Mouse (Mus musculus): ENCODE measurements around the gene Atp6v0e. TPM values are rescaled to one million over a fixed set of nuclear protein-coding genes. Genes with fewer than 3 reads are reported as not detected.

The Atp6v0e gene
- polyA plus RNA-seq (2012; rRNA removed), result 86.4 and 87.2 TPM in 2 replicates

GRCm38 (mm10) chr17:26662978-26663683 is at the start of gene Atp6v0e:
Atp6v0e (plus strand) TSS chr17:26663231.
- peak within 1 kb of the TSS; percentile 57 for H3K4me3 ChIP-seq (ENCODE audit: insufficient read depth, low read length)
- TF ChIP-seq CTCF (IDR thresholded peaks at IDR 0.05; ENCODE audit: extremely low read depth, insufficient read depth, low read length) (peak; percentile 95), POLR2A (IDR thresholded peaks at IDR 0.05; ENCODE audit: extremely low read depth, insufficient read depth, low read length) (peak; percentile 93)
- H3K27ac ChIP-seq (ENCODE audit: insufficient read depth, low read length), result 0 out of 2 replicates have a peak within 1 kb of the TSS, but pooled peaks have one; percentile 25
- H3K4me1 ChIP-seq (ENCODE audit: control insufficient read depth, insufficient read depth, low read length), result peaks cover 3% of the 10 kb centered on the region; the same call in 1 of the 2 replicates

- H3K4me1 ChIP-seq (ENCODE audit: control insufficient read depth, insufficient read depth, low read length), result peaks cover 21% of the 10 kb centered on the region
- TF ChIP-seq CTCF (IDR thresholded peaks at IDR 0.05; ENCODE audit: extremely low read depth, insufficient read depth, low read length) (no peak), POLR2A (IDR thresholded peaks at IDR 0.05; ENCODE audit: extremely low read depth, insufficient read depth, low read length) (no peak)
- H3K27ac ChIP-seq (ENCODE audit: insufficient read depth, low read length), result 0 out of 2 replicates have a peak overlapping the region, but pooled peaks have one; percentile 33
- no peak overlapping the region for H3K4me3 ChIP-seq (ENCODE audit: insufficient read depth, low read length)
These were observed 48.7 kb upstream of the Atp6v0e start for GRCm38 (mm10) chr17:26614286-26614685.

- Histone ChIP-seq H3K4me3 (ENCODE audit: insufficient read depth, low read length) (no peak overlapping the region), H3K27ac (ENCODE audit: insufficient read depth, low read length) (0 out of 2 replicates have a peak overlapping the region, but pooled peaks have one; percentile 33), H3K4me1 (ENCODE audit: control insufficient read depth, insufficient read depth, low read length) (peaks cover 18% of the 10 kb centered on the region)
- TF ChIP-seq CTCF (IDR thresholded peaks at IDR 0.05; ENCODE audit: extremely low read depth, insufficient read depth, low read length), result no peak
- no peak for TF ChIP-seq POLR2A (IDR thresholded peaks at IDR 0.05; ENCODE audit: extremely low read depth, insufficient read depth, low read length)
These were observed 48.1 kb upstream of the Atp6v0e start for GRCm38 (mm10) chr17:26614708-26615486.

- TF ChIP-seq CTCF (IDR thresholded peaks at IDR 0.05; ENCODE audit: extremely low read depth, insufficient read depth, low read length) (no peak), POLR2A (IDR thresholded peaks at IDR 0.05; ENCODE audit: extremely low read depth, insufficient read depth, low read length) (no peak)
- H3K4me3 ChIP-seq (ENCODE audit: insufficient read depth, low read length), result no peak overlapping the region
- no peak overlapping the region for H3K27ac ChIP-seq (ENCODE audit: insufficient read depth, low read length)
- peaks cover 13% of the 10 kb centered on the region for H3K4me1 ChIP-seq (ENCODE audit: control insufficient read depth, insufficient read depth, low read length)
These were observed 46.3 kb upstream of the Atp6v0e start for GRCm38 (mm10) chr17:26616696-26617095.

GRCm38 (mm10) chr17:26618498-26618897 is 44.5 kb upstream of the Atp6v0e start:
- H3K27ac ChIP-seq (ENCODE audit: insufficient read depth, low read length), result no peak overlapping the region
- TF ChIP-seq POLR2A (IDR thresholded peaks at IDR 0.05; ENCODE audit: extremely low read depth, insufficient read depth, low read length) (no peak), CTCF (IDR thresholded peaks at IDR 0.05; ENCODE audit: extremely low read depth, insufficient read depth, low read length) (no peak)
- H3K4me3 ChIP-seq (ENCODE audit: insufficient read depth, low read length), result no peak overlapping the region
- H3K4me1 ChIP-seq (ENCODE audit: control insufficient read depth, insufficient read depth, low read length), result peaks cover 14% of the 10 kb centered on the region

- no peak overlapping the region for H3K27ac ChIP-seq (ENCODE audit: insufficient read depth, low read length)
- H3K4me3 ChIP-seq (ENCODE audit: insufficient read depth, low read length), result no peak overlapping the region
- peaks cover 9% of the 10 kb centered on the region for H3K4me1 ChIP-seq (ENCODE audit: control insufficient read depth, insufficient read depth, low read length)
- TF ChIP-seq CTCF (IDR thresholded peaks at IDR 0.05; ENCODE audit: extremely low read depth, insufficient read depth, low read length) (no peak), POLR2A (IDR thresholded peaks at IDR 0.05; ENCODE audit: extremely low read depth, insufficient read depth, low read length) (no peak)
These were observed 43.5 kb upstream of the Atp6v0e start for GRCm38 (mm10) chr17:26619577-26619976.

GRCm38 (mm10) chr17:26620292-26620691 is 42.7 kb upstream of the Atp6v0e start:
- no peak overlapping the region for H3K4me3 ChIP-seq (ENCODE audit: insufficient read depth, low read length)
- peaks cover 9% of the 10 kb centered on the region for H3K4me1 ChIP-seq (ENCODE audit: control insufficient read depth, insufficient read depth, low read length)
- TF ChIP-seq POLR2A (IDR thresholded peaks at IDR 0.05; ENCODE audit: extremely low read depth, insufficient read depth, low read length) (no peak), CTCF (IDR thresholded peaks at IDR 0.05; ENCODE audit: extremely low read depth, insufficient read depth, low read length) (0 out of 2 replicates have a peak, but pooled peaks have one; percentile 7)
- H3K27ac ChIP-seq (ENCODE audit: insufficient read depth, low read length), result peak overlapping the region; percentile 20; the same call in 1 of the 2 replicates

- Histone ChIP-seq H3K27ac (ENCODE audit: insufficient read depth, low read length) (peak overlapping the region; percentile 54), H3K4me1 (ENCODE audit: control insufficient read depth, insufficient read depth, low read length) (peaks cover 9% of the 10 kb centered on the region), H3K4me3 (ENCODE audit: insufficient read depth, low read length) (no peak overlapping the region)
- no peak for TF ChIP-seq CTCF (IDR thresholded peaks at IDR 0.05; ENCODE audit: extremely low read depth, insufficient read depth, low read length)
These were observed 42.0 kb upstream of the Atp6v0e start for GRCm38 (mm10) chr17:26620786-26621766.

- TF ChIP-seq CTCF (IDR thresholded peaks at IDR 0.05; ENCODE audit: extremely low read depth, insufficient read depth, low read length) (no peak), POLR2A (IDR thresholded peaks at IDR 0.05; ENCODE audit: extremely low read depth, insufficient read depth, low read length) (no peak)
- Histone ChIP-seq H3K4me3 (ENCODE audit: insufficient read depth, low read length) (no peak overlapping the region), H3K27ac (ENCODE audit: insufficient read depth, low read length) (no peak overlapping the region), H3K4me1 (ENCODE audit: control insufficient read depth, insufficient read depth, low read length) (peaks cover 9% of the 10 kb centered on the region)
These were observed 41.1 kb upstream of the Atp6v0e start for GRCm38 (mm10) chr17:26621912-26622311.
